Mouse (Mus musculus) right cerebral cortex, adult 2 months (tissue): ENCODE results near the gene Pld5.

Source experiments
- DNase-seq, 2 experiments: peaks; one replicate each; pipeline ENCODE4 v3.0.0; 2021 to 2022; ENCODE audit warnings: low spot score in 2 of 2

Pld5 gene

DNA sequence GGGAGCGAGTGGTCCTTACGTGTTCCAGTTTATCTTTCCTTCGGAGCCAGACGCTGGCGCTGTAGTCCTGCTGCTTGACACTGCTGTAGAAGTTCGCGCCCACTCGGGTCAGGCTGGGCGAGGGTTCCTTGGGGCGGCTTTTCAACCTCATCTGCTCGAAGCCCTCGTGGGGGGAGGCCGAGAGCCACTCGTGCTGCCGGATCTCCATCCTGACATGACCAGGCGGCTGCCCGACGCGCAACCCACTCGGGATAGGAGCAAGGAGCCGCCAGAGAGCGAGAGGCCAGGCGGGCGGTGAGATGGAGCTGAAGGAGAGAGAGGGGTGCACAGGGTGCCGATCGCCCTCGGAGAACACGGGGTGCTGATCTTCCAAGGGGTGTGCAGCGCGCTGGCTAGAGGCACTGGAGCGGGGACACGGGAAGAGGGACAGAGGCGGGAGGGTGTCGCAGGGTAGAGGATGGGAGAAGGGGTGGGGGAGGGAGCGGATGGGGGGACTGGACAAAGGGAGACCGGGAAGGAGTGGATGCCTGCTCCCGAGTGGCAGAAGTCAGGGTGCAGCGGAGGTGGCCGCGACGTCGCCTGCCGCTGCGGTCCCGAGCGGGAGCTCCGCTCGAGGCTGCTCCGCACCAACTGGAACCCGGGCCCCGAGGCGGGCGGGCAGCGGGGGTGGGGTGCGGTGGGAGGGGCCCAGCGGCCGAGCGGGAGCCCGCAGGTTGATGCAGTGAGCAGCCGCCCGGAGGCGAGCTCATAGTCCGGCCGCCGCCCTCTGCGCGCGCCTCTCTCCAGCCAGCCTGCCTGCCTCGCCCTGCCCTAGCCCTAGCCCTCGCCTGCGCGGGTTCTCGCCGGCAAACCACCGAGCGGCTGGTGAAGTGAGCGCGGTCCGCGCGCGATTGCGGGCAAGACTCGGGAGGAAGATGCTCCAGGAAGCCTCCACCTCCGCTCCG lies at the start of gene Pld5:
Gene Pld5, minus strand, starts transcription at position 646 of the 944 bp plus-strand sequence.
- peak; percentile 37 to 49 for DNase-seq

- DNase-seq: no peak
Measured at GRCm38 (mm10) chr1:176315063-176315462, 40.0 kb upstream of the Pld5 start.

DNA sequence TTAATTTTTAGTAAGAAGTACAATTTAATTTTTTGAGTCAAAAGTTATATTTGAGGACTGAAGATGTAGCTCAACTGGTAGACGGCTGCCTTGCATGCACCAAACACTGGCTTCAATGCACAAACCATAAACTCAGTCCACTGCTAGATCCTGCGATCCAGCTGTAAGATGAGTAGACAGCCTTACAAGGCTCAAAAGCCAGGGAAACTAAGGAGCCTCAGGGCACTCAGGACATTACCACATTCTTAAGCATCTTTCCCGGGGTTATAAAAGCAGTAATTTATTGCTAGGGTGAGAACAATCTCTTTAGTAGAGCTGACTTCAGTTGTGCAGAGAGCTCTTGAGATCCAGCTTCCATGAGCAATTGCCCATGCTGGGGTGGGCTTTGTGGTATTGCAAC lies 35.1 kb upstream of the Pld5 start:
- DNase-seq: no peak

DNA sequence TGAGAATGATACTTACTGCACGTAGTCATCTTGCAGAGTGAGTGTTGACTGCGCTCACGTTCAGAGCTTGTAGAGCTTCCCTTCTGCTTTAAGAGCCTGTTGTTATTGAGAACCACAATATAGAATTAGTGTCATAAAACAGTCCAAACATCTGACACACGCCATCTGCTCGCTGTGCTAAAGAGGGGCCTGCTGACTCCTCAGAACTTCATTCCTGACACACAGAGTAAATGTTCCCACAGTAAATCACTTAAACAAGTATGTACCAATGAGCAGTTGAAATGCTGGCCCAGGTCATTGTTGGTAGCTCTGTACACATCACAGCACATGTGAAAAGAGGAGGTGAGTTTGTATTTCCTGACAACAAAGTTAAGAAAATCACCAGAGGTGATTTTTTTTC lies 14.3 kb upstream of the Pld5 start:
- DNase-seq: no peak

GRCm38 (mm10) chr1:176275611-176275980 lies 484 bp upstream of the Pld5 start:
- DNase-seq: no peak

- no peak for DNase-seq
Measured at GRCm38 (mm10) chr1:176248717-176249030, 26.4 kb downstream of the Pld5 start.

DNA sequence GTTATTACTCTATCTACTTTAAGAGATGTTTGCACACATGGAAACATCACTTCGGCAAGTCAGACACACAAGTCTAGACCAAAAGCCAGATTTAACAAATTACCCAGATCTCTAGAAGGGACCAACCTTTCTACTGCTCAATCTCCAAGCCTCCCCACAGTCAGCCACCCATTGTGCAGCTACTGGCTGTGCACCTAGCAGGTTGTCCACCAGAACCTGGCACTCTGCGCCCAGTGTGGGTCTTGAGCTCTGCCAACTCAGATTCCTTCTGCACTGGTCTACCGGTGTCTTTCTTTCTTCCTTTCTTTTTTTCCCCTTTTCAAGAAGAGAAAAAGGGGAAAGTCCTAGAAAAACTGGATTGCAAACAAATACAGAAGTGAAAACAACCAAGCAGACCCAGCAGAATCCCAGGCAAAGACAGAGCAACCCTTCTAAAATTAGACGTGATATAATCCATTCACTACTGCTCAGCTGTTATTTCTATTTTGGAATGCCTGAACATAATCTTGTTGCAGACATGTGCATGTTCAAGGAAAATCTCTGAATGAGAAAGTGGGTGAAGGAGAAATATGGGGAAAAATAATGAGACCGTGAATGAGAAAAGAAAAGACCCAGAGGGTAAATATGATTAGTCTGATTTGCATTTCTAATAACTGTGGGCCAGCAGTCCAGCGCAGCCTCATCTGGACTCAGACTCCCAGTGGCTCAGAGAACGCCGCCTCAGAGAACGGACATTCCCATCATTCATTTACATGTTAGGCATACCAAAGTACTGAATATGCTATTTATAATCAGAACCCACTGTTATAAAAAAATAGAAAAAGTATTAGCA lies 27.0 kb downstream of the Pld5 start:
- no peak for DNase-seq

GRCm38 (mm10) chr1:176239199-176239598 lies 35.9 kb downstream of the Pld5 start:
- no peak for DNase-seq

GRCm38 (mm10) chr1:176223794-176224193 lies 51.3 kb downstream of the Pld5 start:
- peak; percentile 15 to 23 for DNase-seq

GRCm38 (mm10) chr1:176223196-176223595 lies 51.9 kb downstream of the Pld5 start:
- DNase-seq: peak; percentile 80 to 83

DNA sequence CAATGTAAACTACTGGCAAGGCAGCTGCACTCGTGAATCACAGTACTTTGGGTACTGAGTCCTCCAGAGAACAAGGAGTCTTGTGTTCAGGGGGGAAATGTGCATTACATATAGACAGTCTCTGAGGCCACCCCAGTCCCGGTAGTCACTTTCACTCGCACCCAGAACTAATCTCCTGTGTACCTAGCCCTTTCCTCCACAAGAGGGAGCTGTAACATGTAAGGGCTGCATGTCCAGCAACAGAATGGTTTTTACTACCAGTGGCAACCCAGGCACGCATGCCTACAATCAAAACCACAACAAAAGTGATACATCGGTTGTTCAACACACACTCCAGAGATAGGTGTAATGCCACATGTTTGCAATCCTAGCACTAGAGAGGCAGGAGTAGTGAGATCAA lies 56.9 kb downstream of the Pld5 start:
- DNase-seq: no peak

- DNase-seq: peak; percentile 4 to 7
Measured at GRCm38 (mm10) chr1:176213645-176214221, 61.4 kb downstream of the Pld5 start.

GRCm38 (mm10) chr1:176212922-176213644 lies 62.0 kb downstream of the Pld5 start:
- DNase-seq: no peak

GRCm38 (mm10) chr1:176210803-176211202 lies 64.3 kb downstream of the Pld5 start:
- no peak for DNase-seq

GRCm38 (mm10) chr1:176208014-176208413 lies 67.1 kb downstream of the Pld5 start:
- DNase-seq: no peak

GRCm38 (mm10) chr1:176202360-176202759 lies 72.8 kb downstream of the Pld5 start:
- DNase-seq: peak in 1 of 2 experiments; percentile 12

DNA sequence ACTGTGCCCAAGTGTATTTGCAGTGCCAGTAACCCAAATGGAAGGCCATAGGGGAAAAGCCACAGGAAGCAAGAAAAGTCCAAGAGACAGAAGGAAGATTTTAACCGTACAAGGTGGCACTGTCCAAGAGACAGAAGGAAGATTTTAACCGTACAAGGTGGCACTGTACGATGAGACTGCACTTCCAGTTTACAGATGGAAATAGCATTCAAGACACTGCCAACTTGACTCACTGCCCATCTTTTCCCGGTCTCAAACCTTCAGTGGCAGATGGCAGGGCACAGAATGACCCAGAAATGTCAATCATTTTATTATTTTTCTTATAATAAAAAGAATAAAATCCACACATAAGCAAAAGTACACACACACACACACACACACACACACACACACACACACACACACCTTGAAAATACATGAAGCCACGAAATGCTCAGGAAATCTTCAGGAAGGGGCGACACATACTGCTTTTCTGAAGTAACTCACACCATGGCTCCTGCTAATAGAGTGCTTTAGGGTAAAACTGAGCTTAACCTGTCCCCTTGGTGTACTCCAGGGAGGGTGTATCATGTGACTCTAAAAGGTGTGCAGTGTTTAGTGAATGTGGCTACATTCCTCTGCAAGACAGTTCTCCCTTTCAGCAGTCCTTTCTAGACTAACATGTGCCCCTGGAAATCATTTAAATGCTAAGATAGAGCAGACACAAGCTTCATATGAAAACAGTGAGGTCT lies 77.9 kb downstream of the Pld5 start:
- DNase-seq: peak in 1 of 2 experiments; percentile 13

DNA sequence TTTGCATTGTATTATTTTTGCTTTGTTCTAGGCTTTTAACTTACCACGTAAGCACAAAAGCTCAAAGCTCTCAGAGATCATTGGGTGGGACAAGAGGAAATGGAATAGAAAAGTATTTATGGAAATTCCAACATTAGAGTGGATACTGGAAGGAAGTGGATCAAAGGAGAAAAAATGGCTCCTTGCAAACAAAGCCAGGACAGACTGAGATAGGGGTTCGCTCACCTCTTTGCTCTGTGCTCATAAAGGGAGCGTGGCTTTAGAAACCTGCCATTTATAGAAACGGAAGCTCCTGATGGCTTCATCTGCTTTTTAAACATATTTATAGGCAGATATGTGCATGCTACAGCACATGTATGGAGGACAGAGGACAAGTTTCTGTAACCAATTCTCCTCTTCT lies 78.8 kb downstream of the Pld5 start:
- no peak for DNase-seq

DNA sequence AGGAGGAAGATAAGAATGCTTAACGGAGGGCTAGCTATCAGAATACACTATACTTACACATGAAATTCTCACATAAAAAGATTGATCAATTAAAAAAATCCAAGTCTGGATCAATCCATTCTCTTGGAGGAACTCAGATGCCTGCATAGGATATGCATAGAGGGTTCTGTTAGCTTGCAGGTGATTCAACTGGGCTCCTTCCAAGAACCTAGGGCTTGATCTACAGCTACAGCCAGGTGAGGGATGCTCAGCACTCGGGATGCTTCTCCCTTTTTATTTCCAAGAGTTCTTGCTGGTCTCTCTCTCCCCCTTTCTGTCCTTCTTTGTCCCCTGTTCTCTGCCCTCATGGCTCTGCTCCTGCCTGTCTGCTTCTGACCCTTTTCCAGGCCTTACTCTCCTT lies 80.4 kb downstream of the Pld5 start:
- no peak for DNase-seq

GRCm38 (mm10) chr1:176183991-176184390 lies 91.1 kb downstream of the Pld5 start:
- DNase-seq: no peak

- no peak for DNase-seq
Measured at GRCm38 (mm10) chr1:176174971-176175370, 100.1 kb downstream of the Pld5 start.
